Mouse (Mus musculus): ENCODE measurements around the gene Surf6. TPM values are rescaled to one million over a fixed set of nuclear protein-coding genes. Genes with fewer than 3 reads are reported as not detected.

Surf6 gene
- polyA plus RNA-seq (2015; fragmentation: Nextera tagmentation; extraction: Ambion mirVana) = 29.4 and 32.2 TPM in 2 replicates

DNA sequence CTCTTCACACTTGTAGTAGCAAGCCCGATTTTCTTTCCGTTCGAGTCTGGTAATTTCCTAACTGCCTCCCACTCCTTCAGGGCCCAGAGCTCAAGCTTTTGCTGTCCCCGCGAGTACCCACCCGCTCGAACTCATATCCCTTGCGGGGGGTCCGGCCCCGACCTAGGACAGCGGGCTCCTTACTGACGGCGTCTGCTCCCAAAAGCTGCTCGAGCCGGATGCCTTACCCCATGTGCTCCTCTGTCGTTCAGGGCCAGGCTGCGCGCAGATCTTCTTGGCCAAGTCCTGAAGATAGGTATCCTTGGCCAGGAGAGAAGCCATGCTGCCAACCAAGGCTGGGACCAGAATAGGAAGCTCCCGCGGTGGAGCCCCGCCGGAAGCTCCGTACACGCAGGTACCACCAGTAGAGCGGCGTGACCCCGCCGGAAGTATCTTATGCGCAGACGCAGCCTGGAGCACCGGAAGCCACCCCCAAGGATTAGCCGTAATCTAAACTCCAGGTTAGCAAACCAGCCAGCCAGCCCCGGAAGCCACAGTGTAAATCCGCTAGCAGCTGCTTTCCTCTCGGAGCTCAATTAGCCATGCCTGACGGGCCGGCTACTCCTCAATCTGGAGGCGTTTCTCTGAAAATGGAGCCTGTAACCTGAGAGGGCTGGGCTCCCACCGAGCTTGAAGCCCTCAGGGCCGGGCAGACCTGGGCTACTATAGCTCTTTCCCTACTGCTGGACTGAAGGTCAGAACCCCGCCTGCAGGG lies at the start of gene Surf6:
TSS of gene Surf6 (minus strand) at position 413 of the 754 bp plus-strand sequence.
- Histone ChIP-seq H3K9me3 (replicated peaks) (no peaks in the 10 kb centered on the region), H3K9ac (replicated peaks) (peak within 1 kb of the TSS; percentile 76), H3K36me3 (peaks cover 60% of the 10 kb centered on the region), H3K4me2 (peak within 1 kb of the TSS; percentile 74), H3K27ac (replicated peaks) (peak within 1 kb of the TSS; percentile 89), H3K4me3 (replicated peaks) (peak within 1 kb of the TSS; percentile 84), H3K27me3 (replicated peaks) (no peaks in the 10 kb centered on the region), H3K4me1 (peaks cover 34% of the 10 kb centered on the region)
- under 1% methylated on average over 41 of the region's 41 CpGs for WGBS
- ATAC-seq (ENCODE audit: low FRiP score) = peak; percentile 95

DNA sequence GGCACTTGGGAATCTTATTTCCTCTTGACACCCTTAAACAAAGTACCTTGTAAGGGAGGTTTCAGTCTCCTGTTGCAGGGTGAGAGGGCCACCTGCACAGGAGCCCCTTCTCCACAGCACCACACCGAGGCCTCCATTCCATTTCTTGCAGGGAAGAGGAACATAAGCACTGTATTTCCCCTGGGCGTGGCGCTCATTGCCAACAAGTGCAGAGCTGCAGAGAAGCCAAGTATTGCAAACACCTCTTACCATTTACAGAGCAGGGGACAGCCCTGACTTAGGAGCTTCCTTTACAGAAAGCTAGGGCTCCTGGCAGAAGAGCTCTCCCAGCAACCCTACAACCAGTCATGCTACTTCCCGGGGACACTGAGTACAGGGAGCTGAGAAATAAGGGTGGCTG lies 49.5 kb upstream of the Surf6 start:
- Histone ChIP-seq H3K4me1 (no peaks in the 10 kb centered on the region), H3K36me3 (peaks cover 82% of the 10 kb centered on the region), H3K27me3 (replicated peaks) (no peaks in the 10 kb centered on the region), H3K27ac (replicated peaks) (no peak overlapping the region), H3K9ac (replicated peaks) (no peak overlapping the region), H3K4me3 (replicated peaks) (no peak overlapping the region), H3K9me3 (replicated peaks) (no peaks in the 10 kb centered on the region), H3K4me2 (no peak overlapping the region)
- WGBS = 96% methylated on average over 4 of the region's 4 CpGs
- ATAC-seq (ENCODE audit: low FRiP score) = no peak

DNA sequence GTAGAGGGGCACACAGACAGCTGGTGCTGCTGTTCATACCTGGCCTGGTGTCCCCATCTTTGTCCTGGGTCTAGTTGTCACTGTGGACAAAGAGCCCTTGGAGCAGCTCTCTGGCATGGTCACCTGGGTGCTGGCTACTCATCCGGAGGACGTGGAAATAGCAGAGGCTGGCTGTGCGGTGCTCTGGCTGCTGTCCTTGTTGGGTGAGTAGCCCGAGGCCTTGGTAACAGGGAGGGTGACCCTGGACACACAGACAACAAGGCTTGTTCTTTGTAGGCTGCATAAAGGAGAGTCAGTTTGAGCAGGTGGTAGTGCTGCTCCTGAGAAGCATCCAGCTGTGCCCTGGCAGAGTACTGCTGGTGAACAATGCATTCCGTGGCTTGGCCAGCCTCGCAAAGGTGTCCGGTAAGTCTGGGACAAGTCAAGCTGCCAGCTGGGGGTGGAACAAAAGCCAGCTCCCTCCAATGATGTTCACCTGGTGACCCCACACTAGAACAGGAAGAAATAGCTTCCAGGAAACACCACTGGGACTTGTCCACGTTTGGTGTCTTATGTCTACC lies 48.7 kb upstream of the Surf6 start:
- no peak for ATAC-seq (ENCODE audit: low FRiP score)
- Histone ChIP-seq H3K9ac (replicated peaks) (no peak overlapping the region), H3K27ac (replicated peaks) (no peak overlapping the region), H3K4me3 (replicated peaks) (no peak overlapping the region), H3K4me2 (no peak overlapping the region), H3K4me1 (no peaks in the 10 kb centered on the region), H3K9me3 (replicated peaks) (no peaks in the 10 kb centered on the region), H3K27me3 (replicated peaks) (no peaks in the 10 kb centered on the region), H3K36me3 (peaks cover 74% of the 10 kb centered on the region)
- WGBS = 92% methylated on average over 8 of the region's 8 CpGs

DNA sequence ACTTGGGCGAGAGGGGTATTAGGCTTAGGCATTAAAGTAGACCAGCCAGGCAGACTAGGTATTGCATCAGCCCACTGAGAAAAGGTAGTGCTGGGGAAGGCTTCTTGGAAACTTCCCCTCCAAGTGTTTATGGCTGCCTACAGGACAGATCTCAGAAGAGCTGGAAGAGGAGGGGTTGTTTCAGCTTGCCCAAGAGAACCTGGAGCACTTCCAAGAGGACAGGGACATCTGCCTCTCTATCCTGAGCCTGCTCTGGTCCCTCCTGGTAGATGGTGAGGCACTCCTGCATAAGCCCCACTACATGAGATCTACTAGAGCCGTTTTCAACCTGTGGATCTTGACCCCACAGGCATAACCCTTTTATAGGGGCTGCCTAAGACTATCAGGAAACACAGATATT lies 47.7 kb upstream of the Surf6 start:
- 86% methylated on average over 2 of the region's 2 CpGs for WGBS
- no peak for ATAC-seq (ENCODE audit: low FRiP score)
- H3K27me3 ChIP-seq (replicated peaks) = no peaks in the 10 kb centered on the region
- no peaks in the 10 kb centered on the region for H3K4me1 ChIP-seq
- no peak overlapping the region for H3K4me2 ChIP-seq
- H3K4me3 ChIP-seq (replicated peaks) = no peak overlapping the region
- no peak overlapping the region for H3K27ac ChIP-seq (replicated peaks)
- peaks cover 64% of the 10 kb centered on the region for H3K36me3 ChIP-seq
- no peak overlapping the region for H3K9ac ChIP-seq (replicated peaks)
- no peaks in the 10 kb centered on the region for H3K9me3 ChIP-seq (replicated peaks)

DNA sequence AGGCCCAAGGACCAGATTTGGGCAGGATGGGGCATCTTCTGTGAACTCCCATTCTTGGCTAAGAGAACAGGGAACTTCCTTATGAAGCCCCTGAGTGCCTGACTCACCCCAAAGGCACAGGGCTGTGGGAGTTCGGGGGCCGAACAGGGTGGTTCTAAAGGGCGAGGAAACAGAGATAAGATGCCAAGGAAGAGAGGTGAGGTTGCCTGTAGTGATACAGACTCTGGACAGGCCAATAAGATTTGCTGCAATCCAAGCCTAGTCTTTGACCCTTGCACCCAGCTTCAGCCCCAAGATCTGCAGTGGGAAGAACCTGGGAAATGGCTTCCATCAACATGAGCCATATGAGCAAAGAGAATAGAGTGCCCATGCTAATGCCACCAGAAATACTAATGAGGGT lies 40.6 kb upstream of the Surf6 start:
- Histone ChIP-seq H3K4me1 (no peaks in the 10 kb centered on the region), H3K9me3 (replicated peaks) (no peaks in the 10 kb centered on the region), H3K4me2 (no peak overlapping the region), H3K27me3 (replicated peaks) (no peaks in the 10 kb centered on the region), H3K4me3 (replicated peaks) (no peak overlapping the region), H3K9ac (replicated peaks) (no peak overlapping the region), H3K36me3 (no peaks in the 10 kb centered on the region), H3K27ac (replicated peaks) (no peak overlapping the region)
- WGBS = 89% methylated on average over 3 of the region's 3 CpGs
- ATAC-seq (ENCODE audit: low FRiP score) = no peak

DNA sequence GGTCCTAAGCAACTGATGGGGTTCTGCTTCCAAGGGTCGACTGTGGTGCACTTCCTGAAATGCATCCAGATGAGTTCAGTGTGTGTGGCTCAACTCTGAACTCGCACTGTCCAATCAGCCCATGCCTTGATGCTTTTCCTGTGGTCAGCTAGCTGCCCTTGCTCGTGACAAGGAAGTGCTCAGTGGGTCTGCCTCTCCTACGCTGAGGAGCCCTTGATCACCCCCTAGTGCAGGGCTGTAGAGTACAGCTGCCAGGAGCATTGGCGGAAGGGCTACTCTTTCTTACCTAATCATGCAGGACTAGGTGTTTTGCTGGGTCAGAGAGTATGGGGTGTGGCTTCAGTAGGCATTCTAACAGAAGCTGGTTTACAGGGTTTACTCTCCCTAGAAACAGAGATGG lies 38.9 kb upstream of the Surf6 start:
- H3K4me3 ChIP-seq (replicated peaks) = no peak overlapping the region
- WGBS = 52% methylated on average over 5 of the region's 5 CpGs
- H3K4me2 ChIP-seq = no peak overlapping the region
- no peak overlapping the region for H3K27ac ChIP-seq (replicated peaks)
- no peaks in the 10 kb centered on the region for H3K4me1 ChIP-seq
- ATAC-seq (ENCODE audit: low FRiP score) = no peak
- no peaks in the 10 kb centered on the region for H3K27me3 ChIP-seq (replicated peaks)
- no peaks in the 10 kb centered on the region for H3K9me3 ChIP-seq (replicated peaks)
- H3K9ac ChIP-seq (replicated peaks) = no peak overlapping the region
- no peaks in the 10 kb centered on the region for H3K36me3 ChIP-seq

DNA sequence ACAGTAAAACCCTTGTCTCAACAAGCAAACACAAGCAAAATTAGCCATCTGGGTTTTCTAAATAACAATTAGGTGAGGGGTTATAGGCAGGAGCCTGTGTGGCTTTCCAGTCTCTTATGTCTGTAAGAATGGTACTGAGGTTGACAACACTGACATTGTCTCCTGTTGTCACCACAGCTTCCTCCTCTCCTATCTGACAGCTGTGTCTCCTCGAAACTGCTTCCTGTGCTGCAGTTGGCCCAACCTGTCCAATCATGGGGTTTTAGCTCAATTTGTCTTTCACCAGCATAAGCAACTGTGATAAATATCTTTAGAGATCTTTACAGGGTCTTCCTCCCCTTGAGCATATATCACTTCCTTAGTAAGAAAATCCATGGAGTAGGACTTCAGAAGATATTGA lies 33.7 kb upstream of the Surf6 start:
- Histone ChIP-seq H3K27me3 (replicated peaks) (no peaks in the 10 kb centered on the region), H3K9ac (replicated peaks) (no peak overlapping the region), H3K4me1 (peaks cover 17% of the 10 kb centered on the region), H3K9me3 (replicated peaks) (no peaks in the 10 kb centered on the region), H3K27ac (replicated peaks) (no peak overlapping the region), H3K4me3 (replicated peaks) (no peak overlapping the region), H3K4me2 (no peak overlapping the region), H3K36me3 (no peaks in the 10 kb centered on the region)
- ATAC-seq (ENCODE audit: low FRiP score) = no peak
- 64% methylated on average over 1 of the region's 1 CpGs for WGBS

DNA sequence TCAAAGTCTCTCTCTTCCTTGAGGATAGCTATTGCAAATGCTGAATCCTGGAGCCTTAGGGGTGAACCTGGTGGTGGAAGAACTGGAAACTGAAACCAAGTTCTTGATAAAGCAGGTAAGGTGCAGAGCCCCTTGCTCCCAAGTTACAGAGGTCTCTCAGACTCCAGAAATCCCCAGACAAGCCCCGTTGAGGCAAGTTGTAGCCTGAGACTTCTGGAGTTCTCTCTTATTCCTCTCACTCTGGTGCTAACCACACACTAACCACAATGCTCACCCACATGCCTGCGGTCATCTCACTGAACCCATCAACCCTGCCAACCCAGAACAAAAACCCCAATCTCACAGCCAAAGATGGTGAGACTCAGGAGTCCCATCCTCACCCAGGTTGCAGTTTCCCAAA lies 32.6 kb upstream of the Surf6 start:
- 88% methylated on average over 2 of the region's 2 CpGs for WGBS

DNA sequence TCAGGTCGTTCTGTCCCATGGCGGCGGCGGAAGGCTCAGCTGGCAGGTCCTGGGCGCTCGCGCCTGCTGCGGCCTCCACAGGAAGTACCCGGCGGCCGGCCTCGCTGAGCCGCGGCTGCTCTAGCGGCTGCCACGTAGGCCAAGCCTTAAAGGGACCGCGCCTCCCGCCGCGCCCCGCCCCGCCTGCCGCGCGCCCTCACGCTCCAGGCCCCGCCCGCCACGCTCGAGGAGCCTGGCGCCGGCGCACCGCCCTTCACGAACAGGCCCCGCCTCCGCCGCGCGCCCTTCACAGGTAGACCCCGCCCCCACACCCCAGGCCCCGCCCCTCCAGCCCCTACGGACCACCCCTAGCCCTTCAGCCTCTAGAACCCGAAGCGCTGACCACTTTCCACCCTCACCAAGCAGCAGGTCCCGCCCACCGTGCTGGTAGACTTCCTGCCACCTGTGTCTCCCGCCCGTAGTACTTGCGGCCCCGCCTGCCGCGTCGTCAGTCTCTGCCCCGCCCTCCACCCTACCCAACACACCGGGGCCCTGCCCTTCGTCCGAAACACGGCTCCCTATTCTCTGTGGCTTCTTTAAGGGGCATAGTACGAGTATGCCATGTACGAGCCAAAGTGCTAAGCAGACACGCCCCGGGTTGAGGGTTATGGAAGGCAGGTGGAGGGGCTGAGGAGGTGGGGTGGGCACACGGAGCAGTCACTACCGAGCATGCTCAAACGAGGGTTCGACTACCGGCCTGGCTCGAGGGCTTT lies 30.8 kb upstream of the Surf6 start, which contains the start of the genes Surf4 and Stkld1:
TSS of gene Surf4 (minus strand) at position 625 of the 752 bp plus-strand sequence.
TSS of gene Stkld1 (plus strand) at position 744 of the 752 bp plus-strand sequence.
- WGBS = 1% methylated on average over 60 of the region's 70 CpGs
- H3K4me3 ChIP-seq (replicated peaks) = peak within 1 kb of the TSS; percentile 89
- H3K9ac ChIP-seq (replicated peaks) = peak within 1 kb of the TSS; percentile 98
- peak within 1 kb of the TSS; percentile 79 for H3K4me2 ChIP-seq
- H3K36me3 ChIP-seq = peaks cover 20% of the 10 kb centered on the region
- H3K27me3 ChIP-seq (replicated peaks) = no peaks in the 10 kb centered on the region
- H3K9me3 ChIP-seq (replicated peaks) = no peaks in the 10 kb centered on the region
- H3K4me1 ChIP-seq = peaks cover 39% of the 10 kb centered on the region
- peak; percentile 96 for ATAC-seq (ENCODE audit: low FRiP score)
- H3K27ac ChIP-seq (replicated peaks) = peak within 1 kb of the TSS; percentile 80

More for the DNA sequence above, 32.6 kb upstream of the Surf6 start:
- Histone ChIP-seq H3K4me3 (replicated peaks) (no peak overlapping the region), H3K4me2 (no peak overlapping the region), H3K9me3 (replicated peaks) (no peaks in the 10 kb centered on the region), H3K27ac (replicated peaks) (no peak overlapping the region), H3K27me3 (replicated peaks) (no peaks in the 10 kb centered on the region), H3K9ac (replicated peaks) (no peak overlapping the region), H3K4me1 (peaks cover 29% of the 10 kb centered on the region), H3K36me3 (peaks cover 6% of the 10 kb centered on the region; the same call in 1 of the 2 replicates)
- ATAC-seq (ENCODE audit: low FRiP score) = no peak

DNA sequence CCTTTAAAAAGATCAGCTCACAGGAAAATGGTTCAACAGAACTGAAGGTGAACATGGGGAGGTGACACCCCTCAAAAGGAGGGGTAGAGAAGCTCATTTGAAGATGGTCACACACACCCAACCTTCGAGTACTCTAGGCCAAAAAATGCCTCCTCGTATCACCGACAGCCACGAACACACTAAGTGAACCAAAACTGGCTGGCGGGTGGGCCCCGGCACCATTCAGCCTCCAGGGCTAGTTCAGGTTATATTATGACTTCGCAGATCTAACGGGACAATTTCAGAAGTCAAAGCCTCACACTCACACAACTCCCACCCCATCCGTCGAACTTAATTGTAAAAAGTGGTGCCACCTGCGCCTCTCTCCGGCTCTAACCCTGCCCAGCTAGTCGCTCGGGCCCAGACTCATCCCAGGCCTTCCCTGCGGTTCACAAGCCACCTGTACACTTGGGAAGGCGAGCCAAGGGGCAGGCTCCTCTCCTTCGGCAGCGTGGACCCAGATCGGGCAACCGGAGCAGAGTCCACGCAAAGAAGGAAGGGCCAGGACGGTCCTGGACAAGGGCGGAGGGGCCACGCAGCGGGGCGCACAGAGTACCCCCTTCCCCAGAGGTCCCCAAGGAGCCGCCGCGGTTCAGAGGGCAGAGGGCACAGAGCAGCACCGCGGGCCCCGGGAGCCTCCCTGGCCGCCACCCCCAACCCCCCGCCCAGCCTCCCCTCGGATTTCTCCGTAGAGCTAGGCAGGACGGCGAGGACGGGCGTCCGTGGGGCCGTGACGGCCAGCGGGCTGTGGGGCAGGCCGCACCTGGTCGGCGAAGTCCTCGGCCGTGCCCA lies 30.0 kb upstream of the Surf6 start:
- peaks cover 39% of the 10 kb centered on the region for H3K4me1 ChIP-seq
- H3K36me3 ChIP-seq = peaks cover 21% of the 10 kb centered on the region
- H3K4me2 ChIP-seq = peak overlapping the region; percentile 79
- peak overlapping the region; percentile 80 for H3K27ac ChIP-seq (replicated peaks)
- peak overlapping the region; percentile 89 for H3K4me3 ChIP-seq (replicated peaks)
- no peaks in the 10 kb centered on the region for H3K27me3 ChIP-seq (replicated peaks)
- WGBS = 2% methylated on average over 47 of the region's 49 CpGs
- peak overlapping the region; percentile 98 for H3K9ac ChIP-seq (replicated peaks)
- ATAC-seq (ENCODE audit: low FRiP score) = peak; percentile 56
- no peaks in the 10 kb centered on the region for H3K9me3 ChIP-seq (replicated peaks)

DNA sequence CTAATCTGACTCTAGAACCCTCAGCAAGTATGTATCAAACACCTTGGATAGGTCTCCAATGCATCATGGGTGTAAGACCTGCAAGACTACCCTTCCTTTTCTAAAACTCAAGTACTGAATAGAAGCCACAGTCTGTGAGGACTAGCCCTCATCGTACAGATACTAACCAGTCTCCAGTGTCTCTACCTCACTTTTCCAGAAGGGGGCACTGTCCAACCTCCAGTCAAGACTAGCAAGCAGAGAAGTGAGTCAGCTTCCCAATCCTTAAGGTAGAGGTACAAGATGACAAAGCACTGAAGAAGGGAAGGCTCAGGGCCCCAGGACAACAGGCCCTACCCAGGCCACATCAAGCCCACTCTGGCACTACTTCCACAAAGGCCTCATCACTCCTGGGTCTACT lies 27.7 kb upstream of the Surf6 start:
- no peak overlapping the region for H3K9ac ChIP-seq (replicated peaks)

More for the DNA sequence above, 27.7 kb upstream of the Surf6 start:
- no peaks in the 10 kb centered on the region for H3K27me3 ChIP-seq (replicated peaks)
- no peak overlapping the region for H3K27ac ChIP-seq (replicated peaks)
- H3K4me3 ChIP-seq (replicated peaks) = no peak overlapping the region
- no peak for ATAC-seq (ENCODE audit: low FRiP score)
- H3K9me3 ChIP-seq (replicated peaks) = no peaks in the 10 kb centered on the region
- no peak overlapping the region for H3K4me2 ChIP-seq
- 31% methylated on average over 1 of the region's 1 CpGs for WGBS
- H3K4me1 ChIP-seq = peaks cover 39% of the 10 kb centered on the region
- H3K36me3 ChIP-seq = peaks cover 34% of the 10 kb centered on the region
